Comparison of ENCODE assay signal across 8 mouse cellular contexts in genomic region chr1:105993196-105993595, GRCm38 (mm10). TPM values are rescaled to one million over a fixed set of nuclear protein-coding genes. Genes with fewer than 3 reads are reported as not detected.
DNase-seq lines count a peak whose midpoint lies in the region; ATAC-seq lines count a peak whose summit lies in the region.

No protein-coding gene starts in this region.

- H3K36me3 ChIP-seq in heart, embryonic 14.5 days (ENCODE audit: control insufficient read depth, insufficient read depth, low read length) = no peaks in the 10 kb centered on the region

- H3K9ac ChIP-seq in heart, embryonic 14.5 days (ENCODE audit: low read length) = peak overlapping the region; percentile 81

- no peaks in the 10 kb centered on the region for H3K9me3 ChIP-seq in heart, embryonic 14.5 days (ENCODE audit: control insufficient read depth, low read length)

- no peaks in the 10 kb centered on the region for H3K27me3 ChIP-seq in heart, embryonic 14.5 days (ENCODE audit: control insufficient read depth, insufficient read depth, low read length)

- 2% methylated on average over 7 of the region's 7 CpGs for WGBS in heart, embryonic 14.5 days

- ATAC-seq in heart, embryonic 14.5 days (ENCODE audit: insufficient number of reproducible peaks, insufficient read depth, low FRiP score, low read depth) = no peak
- no peak for ATAC-seq in inflammation-experienced regulatory T-cells, adult 6 months

- DNase-seq in urinary bladder, postnatal 36 days (ENCODE audit: low spot score in 2 of 2) = peak; percentile 6 to 27
- no peak for DNase-seq in urinary bladder, postnatal 4 days (ENCODE audit: low spot score in 2 of 2)
- DNase-seq in cerebellum, postnatal 14 days = peak; percentile 64 to 71
- peak; percentile 79 for DNase-seq in kidney, postnatal 14 days
- DNase-seq in mesoderm, embryonic 11.5 days (ENCODE audit: low read depth, low spot score) = peak; percentile 27
- DNase-seq in frontal cortex, postnatal 14 days (ENCODE audit: low spot score in 2 of 2) = no peak

- peak overlapping the region; percentile 79 to 88 for H3K27ac ChIP-seq in heart, embryonic 14.5 days (replicated peaks in 1 of 2; ENCODE audit: control insufficient read depth in 1 of 2, insufficient read depth in 1 of 2, low read depth in 2 of 2, low read length in 2 of 2)

- peaks cover 9 to 40% of the 10 kb centered on the region in 2 experiments for H3K4me1 ChIP-seq in heart, embryonic 14.5 days (ENCODE audit: control insufficient read depth in 2 of 2, insufficient read depth in 2 of 2, low read length in 2 of 2)

- H3K4me3 ChIP-seq in heart, embryonic 14.5 days (ENCODE audit: control insufficient read depth in 1 of 2, insufficient read depth in 1 of 2, low read depth in 1 of 2, low read length in 2 of 2) = peak overlapping the region; percentile 86 to 88

- H3K4me2 ChIP-seq in heart, embryonic 14.5 days (ENCODE audit: low read length) = peak overlapping the region; percentile 95

RNA-seq across cellular contexts. Expression of gene Zcchc2, which starts 3.0 kb away (rescaled TPM):
- polyA plus RNA-seq in heart, embryonic 14.5 days (2014; fragmentation: Nextera tagmentation; extraction: Ambion mirVana) = 2.3 and 2.6 TPM in 2 replicates
- polyA plus RNA-seq in inflammation-experienced regulatory T-cells, adult 6 months (2017; shearing (Covaris generic)) = 1 to 10 TPM; 5.6 to 9.4 (median 6.8) TPM

Comparison
In these comparisons a context has a peak if more than half of its experiments do, and no peak if none do; other contexts are left out.
1. DNase-seq: peak in urinary bladder, postnatal 36 days (2 of 2), cerebellum, postnatal 14 days (2 of 2), kidney, postnatal 14 days (single experiment) and mesoderm, embryonic 11.5 days (single experiment); none in urinary bladder, postnatal 4 days (0 of 2) and frontal cortex, postnatal 14 days (0 of 2).